Mouse (Mus musculus) gastrocnemius, postnatal 25 days (tissue): ENCODE data around the gene Mamdc2. TPM values are rescaled to one million over a fixed set of nuclear protein-coding genes. Genes with fewer than 3 reads are reported as not detected.
"Not testable (repeated sequence)": the region's sequence is repeated elsewhere in the genome, so short reads cannot be mapped to it uniquely, and the experiment has no call there.

Experiments
- DNase-seq: peaks from one replicate; pipeline ENCODE4 v3.0.0; 2022
- long read RNA-seq, 2 experiments: library from polyadenylated mRNA; stranded (forward); transcript quantifications; one replicate each; pipeline ENCODE4 v2.0.0; 2021
- total RNA-seq, 2 experiments: library from RNA; stranded (reverse); gene quantifications; 1 replicate in 1 of 2; 2 replicates in 1 of 2; pipeline ENCODE4 v1.2.3; 2021

Gene Mamdc2
- total RNA-seq: 1 to 10 TPM in 1 of 2 experiments, under 1 TPM in 1; 0.78 to 1.1 TPM
- long read RNA-seq, experiment 1: 0 reads
- long read RNA-seq, experiment 2, partial matches to known transcripts: 0 of 3 reads
- long read RNA-seq, experiment 2, other reads (novel, unspliced or antisense): 0 of 3 reads

DNA sequence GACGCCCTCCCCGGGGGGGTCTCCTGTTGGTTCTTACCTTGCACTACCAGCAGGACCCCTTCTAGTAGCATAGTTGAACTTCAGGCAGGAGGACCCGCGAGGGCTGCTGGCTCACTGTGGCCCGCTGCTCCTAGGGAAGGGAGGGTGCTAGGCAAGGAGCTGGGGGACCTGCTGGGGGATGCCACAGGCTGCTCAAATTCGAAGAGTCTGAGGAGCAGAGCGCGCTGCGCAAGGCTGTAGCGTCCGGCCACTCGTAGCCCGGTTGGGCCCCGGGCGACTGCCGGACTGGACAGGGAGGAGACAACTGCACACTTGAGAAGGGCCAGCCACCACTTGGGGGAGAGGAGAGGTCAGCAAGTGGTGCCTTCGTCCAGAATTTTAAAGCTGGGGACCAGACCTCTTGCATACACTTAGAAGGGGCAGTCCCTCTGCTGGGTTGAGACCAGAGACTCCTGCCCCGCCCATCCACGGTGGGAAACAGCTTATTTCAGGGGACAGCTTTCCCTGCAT lies at the start of gene Mamdc2:
Gene Mamdc2 (minus strand): TSS at position 455 of the 510 bp plus-strand sequence.
- DNase-seq: no peak

DNA sequence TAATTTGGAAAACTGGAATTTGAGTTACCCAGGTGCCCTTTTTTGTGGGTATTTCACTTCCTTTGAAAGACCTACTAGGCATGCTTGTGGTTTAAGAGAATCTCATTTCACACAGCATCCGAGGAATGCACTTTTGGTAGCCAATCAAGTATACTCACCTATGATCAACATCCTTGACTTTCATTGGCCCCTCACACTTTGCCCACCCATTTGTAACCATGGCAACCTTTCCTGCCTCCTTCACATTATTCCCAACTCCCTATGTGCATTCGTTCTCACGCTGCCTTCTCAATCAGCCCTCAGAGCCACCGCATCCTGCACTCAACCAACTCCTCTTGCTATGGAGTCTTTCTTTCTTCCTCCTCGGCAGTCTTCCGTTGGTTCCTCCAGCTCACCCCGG lies 49.8 kb upstream of the Mamdc2 start:
- no peak for DNase-seq

DNA sequence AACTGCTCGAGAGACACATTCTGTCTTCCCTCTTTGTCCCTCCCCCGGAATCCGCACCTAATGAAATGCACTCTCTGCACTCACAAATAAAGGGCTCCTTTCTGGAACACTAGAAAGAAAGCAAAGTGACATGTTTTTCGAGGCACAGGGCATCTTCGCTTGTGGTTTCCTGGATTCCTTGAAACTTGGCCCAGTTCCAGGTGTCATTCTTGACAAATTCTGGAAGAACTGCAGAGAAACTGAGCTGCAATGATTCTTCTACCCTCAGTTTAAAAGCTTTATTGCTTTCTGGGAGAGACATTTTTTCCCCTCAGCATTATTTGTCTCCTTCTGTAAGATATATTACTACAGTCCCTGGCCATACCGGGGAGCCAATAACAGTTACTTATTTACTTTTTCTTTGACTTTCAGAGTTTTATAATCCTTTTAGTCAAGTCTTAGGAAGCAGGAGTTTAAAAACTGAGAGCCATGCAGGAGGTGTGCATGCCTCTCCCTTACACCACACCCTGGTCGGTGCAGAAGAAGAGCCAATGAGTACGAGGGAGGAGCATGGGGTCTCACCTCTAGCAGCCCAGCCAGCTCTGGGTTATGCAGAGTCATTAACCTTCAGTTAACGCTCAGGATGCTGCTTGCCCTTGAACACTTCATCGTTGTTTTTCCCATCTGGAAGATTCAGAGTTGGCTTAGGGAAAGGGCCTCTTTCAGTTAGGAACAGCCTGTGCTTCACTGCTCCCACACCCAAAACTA lies 49.1 kb upstream of the Mamdc2 start:
- no peak for DNase-seq

DNA sequence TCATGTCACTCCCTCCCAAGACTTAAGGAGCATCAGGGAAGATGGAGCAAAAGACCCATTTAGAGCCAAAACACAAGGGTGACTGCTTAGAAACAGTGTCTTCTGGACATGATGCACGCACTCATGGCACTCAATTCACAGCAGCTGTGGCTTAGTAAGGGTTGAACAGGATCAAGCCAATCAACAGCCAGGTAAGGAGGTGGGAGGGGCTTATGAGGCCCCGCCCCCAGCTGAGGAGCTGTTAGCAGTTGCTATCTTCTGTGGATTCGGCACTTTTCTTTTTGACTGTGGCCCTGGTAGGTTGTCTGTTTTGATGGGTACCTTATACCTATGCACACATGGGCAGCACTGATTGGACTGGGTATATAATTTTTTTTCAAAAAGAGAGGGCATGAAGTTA lies 48.3 kb upstream of the Mamdc2 start:
- no peak for DNase-seq

DNA sequence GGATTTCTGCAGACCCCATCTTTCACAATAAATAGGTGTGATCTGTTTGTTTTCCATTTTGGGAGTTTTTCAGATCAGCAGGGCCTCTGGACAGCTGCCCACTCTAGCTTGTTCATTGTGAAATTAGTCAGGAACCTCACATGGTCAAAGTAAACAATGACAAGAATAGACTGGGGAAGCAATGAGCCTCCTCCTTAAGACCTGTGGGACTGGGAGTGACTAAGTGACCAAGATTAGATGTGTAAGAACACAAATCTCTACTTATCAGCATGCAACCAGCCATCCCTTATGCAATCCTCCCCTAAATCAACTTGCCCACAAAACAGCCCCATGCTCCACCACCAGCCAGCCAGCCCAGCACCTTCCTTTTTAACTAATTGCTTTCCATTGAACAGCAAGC lies 44.4 kb upstream of the Mamdc2 start:
- DNase-seq: no peak

DNA sequence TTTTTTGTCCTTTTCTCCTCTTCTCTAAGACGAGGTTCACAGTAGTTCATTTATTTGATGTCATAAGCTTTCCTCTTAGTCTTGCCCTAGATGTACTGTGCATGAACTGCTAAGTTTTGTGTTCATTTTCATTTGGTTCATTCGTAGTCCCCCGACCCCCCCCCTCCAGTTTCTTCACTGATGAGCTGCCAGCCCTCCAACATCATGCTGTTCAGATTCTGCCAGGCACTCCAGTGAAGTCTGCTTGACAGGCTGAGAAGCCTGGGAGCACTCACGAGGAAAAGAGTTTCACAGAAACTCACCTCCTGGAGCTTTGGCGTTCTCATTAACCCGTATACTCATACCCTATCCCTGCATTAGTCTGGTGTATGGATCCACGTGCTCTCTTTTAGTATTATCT lies 42.5 kb upstream of the Mamdc2 start:
- not testable (repeated sequence) for DNase-seq

DNA sequence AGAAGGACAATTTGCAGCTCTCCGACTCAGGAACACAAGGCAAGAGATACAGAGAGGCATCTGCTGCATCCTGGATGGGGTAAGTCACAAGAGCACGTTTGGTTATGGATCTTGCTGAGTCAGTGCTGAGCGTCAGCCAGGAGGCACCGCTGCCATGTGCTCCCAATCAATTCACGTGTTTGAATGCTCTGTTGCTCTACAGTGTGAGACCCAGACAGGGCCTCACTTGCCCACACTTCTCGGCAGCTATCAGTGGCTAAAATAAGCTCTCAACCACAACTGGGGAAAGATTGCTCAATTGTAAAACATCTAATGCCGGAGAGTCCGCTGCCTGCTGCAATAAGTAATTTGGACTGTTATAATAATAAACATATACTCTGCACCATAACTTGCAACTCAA lies 41.5 kb upstream of the Mamdc2 start:
- DNase-seq: no peak

DNA sequence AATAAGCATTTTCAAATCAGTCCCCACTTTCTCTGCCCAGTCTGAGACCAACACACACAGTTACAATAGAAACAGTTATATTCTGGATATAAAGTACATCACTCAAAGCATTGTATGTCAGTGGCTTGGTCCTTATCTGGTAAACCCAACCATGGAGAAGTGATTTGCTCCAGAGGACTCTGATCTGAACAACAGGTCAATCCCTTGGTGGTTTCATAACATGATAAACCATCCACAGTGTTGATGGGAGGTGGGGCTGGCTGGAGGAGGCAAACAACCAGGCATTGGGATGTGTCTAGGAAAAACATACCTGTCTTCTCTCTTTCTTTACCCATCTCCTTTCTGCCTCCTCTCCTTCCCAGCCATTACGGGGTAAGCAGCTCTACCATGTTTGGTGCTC lies 39.2 kb upstream of the Mamdc2 start:
- no peak for DNase-seq

DNA sequence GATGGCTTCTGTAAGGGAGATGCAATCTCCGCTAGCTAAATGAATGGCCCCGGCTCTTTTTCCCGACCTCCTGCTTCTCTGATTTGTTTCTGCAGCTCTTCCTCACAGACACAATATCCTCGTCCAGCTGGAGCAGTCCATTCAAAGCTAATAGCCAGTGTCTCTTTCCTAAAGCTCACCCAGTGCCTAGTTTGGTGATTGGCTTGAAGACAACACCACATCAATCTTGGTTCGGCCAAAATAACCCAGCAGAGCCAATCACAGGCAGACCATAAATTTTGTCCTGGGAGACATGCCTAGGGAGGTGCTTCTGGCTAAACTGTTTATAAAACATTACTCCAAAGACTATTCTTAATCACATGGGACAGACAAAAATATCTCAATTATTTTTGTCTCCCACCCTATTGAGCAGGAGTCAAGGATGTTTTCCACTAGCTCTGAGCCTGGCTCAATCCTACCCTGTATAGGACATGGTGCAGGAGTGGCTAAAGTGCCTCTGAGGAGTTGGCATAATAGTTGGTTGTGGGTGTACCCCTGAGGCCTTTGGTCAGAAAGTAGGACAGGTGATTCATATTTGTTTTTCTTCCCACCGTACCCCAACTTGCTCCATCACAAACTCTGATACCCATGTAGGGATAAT lies 38.5 kb upstream of the Mamdc2 start:
- DNase-seq: no peak

DNA sequence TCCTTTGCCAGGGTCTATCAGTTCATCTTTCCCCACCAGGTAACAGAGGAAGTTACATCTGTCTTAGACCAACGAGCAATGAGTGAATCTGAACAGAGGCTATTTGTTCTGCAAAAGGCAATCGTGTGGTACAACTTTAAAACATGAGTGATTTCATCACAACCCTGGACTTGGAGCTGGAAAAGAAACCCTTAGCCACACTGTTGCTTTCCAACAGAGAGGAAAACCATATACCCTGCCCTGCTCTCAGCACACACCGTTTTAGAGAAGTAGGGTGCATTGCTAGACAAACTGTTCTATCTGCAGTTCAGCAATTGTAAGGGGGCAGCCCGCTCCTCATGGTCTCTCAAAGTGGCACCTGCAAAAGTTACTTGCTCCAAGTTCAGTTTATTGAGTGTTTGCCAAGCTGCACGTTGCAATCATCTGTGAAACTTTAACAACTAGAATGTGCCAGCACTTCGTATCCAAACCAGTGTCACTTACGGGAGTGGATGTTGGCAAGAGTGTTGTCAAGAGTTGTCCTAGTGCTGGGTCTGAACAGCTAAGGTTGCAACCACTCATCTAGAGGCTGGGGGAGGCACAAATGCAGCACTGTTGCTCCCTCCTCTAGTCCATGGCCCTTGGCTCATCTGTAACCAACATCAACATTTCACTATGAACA lies 37.8 kb upstream of the Mamdc2 start:
- no peak for DNase-seq

DNA sequence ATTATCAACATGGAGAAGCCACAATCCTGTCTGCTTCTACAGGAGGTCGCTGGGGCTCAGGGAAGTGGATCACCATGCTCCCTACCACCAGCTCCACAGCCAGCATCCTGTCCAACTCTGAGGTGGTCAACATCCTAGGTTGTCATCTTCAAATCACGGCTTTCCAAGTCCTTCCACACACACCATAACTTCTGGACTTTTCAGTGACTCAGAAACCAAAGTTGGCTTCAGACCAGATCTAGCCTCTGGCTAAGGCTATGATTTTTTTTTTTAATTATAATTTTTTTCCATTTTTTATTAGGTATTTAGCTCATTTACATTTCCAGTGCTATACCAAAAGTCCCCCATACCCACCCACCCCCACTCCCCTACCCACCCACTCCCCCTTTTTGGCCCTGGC lies 34.3 kb upstream of the Mamdc2 start:
- DNase-seq: not testable (repeated sequence)

DNA sequence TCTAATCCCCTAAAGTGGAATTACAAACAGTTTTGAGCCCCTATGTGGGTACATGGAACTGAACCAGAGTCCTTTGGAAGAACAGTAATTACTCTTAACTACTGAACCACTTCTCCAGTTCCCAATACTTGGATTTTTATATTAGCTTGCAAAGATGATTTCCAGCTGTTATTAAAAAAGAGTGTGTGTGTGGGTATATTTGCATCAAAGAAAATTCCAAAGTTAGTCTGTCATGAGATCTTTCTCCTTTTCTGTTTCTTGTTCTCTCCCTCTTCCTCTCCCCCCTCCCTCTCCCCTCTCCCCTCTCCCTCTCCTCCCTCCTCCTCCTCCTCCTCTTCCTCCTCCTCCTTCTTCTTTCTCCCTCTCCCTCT lies 31.3 kb upstream of the Mamdc2 start:
- no peak for DNase-seq

DNA sequence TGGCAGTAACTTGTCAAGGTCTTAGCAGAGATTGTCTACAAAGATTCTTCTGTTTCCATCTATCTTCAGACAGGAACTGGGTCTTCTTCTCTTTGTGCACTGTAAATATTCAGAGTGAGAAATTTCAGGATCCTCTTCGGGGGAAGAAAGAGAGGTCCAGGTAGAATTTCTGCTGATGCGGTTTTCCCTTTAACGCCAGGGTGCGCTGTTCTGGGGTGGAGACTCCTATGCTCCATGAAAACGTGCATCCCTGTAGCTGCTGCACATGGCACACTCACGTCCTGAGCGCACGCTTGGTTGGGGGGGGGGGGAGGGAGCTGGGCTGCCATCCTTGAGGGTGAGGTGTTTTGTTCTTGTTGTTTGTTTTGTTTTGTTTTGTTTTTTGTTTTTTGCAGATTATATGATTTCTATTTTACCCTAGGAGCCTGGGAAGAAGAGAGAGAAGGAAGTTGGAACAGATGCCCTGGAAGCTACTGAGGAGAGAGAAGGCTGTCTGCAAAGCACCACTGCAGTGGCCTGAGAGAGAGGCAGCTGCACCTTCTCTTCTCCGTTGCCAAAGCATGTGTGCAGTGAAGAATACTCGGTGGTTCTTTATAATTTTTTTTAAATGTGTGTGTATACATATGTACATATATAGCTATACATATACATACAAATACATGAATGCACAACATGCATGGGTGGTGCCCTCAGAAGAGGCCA lies 30.8 kb upstream of the Mamdc2 start:
- no peak for DNase-seq

DNA sequence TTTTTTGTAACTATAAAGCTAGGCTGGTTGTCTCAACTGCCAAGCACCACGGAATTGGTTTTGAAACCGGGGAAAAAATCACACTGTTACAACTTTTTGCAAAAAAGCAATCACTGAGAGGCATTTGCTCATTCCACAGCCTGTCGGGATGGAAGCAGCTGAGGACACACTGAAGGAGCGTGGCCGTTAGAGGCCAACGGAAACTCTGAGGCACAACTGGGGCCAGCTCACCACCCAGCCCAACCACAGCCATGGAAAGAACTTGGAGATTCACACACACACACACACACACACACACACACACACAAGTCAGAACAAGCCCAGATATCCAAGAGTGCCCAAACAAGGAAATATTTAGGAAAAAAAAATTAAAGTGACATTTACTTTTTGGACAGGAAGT lies 29.6 kb upstream of the Mamdc2 start:
- DNase-seq: peak; percentile 34

DNA sequence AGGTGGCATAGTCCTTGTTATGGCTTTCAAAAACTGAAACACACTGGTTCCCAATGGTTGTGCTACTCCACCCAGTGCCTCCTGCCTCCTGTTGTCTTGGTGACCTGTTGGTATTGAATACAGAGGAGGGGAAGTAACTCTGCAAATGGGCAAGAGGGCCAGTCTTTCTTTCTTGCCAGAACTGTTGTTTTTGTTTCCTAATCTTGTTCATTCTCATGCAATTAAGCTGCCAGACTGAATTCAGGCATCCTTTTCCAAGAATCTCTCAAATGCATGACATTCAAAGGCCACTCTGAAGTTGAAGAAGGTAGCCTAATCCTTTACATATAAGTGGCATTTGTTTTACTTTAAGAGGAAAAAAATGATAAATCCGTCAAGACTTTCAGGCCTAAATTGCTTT lies 19.6 kb upstream of the Mamdc2 start:
- no peak for DNase-seq

DNA sequence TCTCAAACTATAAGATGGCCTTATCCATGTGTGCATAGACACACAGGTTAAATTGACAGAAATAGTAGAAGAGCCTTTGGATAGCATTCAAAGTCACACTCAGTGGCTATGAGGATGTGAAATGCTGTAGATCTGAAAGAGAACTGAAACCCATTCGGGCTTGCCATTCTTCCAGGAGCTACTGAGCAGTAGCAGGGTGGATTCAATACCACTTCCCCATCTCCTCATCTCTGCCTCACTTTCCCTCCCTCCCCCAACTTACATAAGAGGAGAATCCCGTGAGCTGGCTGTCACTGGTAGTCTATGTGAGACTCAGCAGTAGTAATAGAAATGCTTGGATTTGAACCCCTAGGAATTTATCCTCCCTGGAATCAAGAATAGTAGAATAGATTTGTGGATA lies 18.8 kb upstream of the Mamdc2 start:
- DNase-seq: no peak

DNA sequence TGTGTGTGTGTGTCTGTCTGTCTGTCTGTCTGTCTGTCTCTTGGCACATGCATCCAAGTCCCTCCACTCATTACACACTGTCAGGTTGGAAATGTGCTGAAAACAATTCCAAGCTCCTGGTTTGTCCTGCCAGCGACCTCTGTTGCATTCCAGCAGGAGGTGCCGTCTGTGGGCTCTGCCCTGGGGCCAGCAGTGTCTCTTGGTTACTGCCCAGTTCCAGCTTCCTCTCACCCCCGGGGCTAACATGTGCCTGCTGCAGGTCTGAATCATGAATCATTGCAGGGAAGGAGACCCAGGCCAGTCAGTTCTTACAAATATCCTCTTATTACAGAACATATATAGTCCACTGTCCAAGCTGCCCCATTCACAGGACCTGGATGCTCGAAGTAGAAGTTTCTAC lies 9.2 kb upstream of the Mamdc2 start:
- no peak for DNase-seq

DNA sequence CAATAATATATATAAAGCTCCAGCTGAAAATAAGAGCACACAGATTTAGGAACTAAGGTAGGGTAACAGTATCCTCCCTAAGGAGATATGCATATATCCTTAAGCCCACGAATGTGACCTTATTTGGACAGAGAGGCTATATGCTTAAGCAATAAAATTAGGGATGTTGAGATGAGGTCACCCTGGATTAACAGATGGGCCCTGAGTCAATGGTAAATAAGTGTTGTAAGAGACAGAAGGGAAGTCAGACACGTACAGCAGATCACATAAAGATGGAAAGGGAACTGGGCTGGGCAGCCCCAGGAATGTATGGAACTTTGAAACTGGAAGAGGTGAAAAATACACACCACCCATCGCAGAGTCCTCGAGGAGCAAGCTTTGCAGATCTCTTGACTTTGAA lies 3.1 kb upstream of the Mamdc2 start:
- DNase-seq: no peak

DNA sequence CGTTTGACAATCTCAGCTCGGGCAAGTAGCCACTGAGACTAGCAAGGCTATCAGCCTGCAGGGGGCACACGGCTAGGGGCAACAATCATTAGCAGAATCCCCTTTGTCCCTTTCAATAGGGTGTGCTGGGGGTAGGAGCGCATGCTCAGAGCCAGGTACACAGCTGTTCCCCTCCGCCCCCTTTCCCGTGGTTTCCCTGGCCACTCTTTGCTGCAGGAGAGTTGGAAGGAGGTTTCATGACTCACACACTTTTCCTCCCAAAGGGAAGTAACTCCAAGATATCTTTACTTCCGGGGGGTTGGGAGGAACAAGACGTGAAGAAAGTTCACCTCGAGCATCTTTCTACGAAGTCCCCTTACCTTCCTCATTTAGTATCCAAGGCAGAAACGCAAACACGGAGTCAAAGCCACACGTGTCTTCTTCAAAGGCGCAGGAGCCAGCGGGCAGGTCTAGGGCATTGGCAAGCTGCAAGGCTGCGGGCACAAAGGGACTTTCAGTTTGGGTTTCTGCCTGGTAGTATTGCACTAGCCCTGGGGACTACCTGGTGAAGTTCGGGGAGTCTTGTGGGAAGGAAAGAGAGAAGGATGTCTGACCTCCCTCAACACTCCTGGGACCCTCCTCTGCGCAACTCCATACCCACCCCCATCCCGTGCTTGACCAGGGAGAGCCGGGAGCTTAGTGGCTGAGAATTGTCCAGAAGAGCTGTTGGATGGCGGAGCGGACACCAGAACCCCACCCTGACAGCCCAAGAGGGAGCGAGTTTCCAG lies 838 bp downstream of the Mamdc2 start:
- DNase-seq: no peak

DNA sequence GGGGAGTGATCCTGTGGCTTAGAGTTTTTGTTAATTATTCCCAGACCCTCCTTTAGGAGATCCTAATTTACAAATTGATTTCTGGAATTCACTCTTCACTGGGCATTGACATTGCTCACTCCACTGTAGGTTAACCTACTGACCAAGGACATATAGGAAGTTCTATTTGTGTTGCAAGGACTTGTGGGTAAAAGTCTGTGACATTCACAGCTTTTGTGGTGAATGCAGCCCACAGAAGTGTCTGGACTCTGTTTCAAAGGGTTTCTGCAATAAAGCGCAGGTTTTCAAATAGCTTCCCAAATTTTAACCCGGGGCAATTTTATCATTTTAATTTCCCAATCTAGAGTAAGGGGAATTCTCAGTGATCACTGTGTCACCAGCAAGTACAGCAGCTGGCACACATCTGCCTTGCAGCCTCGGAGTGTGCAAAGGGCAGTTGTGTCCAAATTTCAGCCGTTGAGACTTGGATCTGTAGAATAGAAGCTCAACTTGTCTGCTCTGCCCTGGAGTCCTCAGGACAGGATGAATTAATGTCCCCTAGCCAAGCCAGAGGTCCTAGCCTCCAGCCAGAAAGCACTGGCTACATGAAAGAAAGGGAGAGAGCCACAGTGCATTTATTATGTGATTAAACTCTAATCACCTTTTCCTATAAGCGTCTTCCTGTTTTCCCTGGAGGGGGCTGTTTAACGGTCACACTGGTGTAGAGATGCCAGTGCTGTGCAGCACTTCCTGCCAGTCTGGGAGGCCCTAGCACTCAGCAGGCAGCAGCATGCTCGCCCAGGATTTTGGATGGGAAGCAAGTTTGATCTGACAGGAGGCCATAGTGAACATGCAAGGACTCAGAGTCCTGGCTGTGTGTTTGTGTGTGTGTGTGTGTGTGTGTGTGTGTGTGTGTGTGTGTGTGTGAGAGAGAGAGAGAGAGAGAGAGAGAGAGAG lies 3.1 kb downstream of the Mamdc2 start:
- no peak for DNase-seq

DNA sequence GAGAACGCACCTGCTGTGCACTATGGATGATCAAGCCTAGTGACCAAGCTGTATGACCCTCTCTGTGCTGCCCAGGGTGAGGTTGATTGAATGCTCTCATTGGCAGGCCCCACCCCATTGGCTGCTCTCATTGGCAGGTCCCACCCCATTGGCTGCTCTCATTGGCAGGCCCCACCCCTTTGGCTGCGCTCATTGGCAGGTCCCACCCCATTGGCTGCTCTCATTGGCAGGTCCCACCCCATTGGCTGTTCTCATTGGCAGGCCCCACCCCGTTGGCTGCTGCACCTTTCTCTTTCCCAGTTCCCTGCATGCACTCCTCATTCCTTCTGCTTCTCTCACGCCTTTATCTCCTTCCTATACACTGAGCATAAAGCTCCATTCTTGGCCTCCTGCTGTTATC lies 12.5 kb downstream of the Mamdc2 start:
- no peak for DNase-seq
